Mouse (Mus musculus) naive thymus-derived CD4-positive, alpha-beta T cell, adult 2 months (primary cell): ENCODE data around the gene Crebbp.

ENCODE experiments used
- DNase-seq: peaks from one replicate; pipeline ENCODE4 v3.0.0-alpha.2; 2011; ENCODE audit warnings: low read depth

Gene Crebbp

DNA sequence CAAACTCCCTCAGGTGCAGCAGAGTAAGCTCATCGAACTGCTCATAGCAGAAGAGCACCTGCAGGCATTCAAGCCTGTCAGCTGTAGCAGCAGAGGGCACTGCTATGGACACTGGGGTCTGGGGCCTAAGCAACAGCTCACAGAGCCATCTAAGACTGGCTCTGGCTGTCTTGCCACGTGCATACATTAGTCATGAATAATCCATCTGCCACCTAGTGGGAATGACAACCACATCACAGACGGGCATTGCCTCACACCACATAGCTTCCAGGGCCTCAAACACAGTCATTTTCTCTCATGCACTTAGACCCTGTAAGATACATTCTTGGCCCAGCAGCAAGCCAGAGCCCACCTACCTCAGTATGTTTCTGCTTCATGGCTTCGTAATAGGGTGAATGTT, 168.3 kb downstream of the Crebbp start:
- DNase-seq = no peak

- no peak for DNase-seq
Observed at GRCm38 (mm10) chr16:4044093-4044492, 169.7 kb downstream of the Crebbp start.

DNA sequence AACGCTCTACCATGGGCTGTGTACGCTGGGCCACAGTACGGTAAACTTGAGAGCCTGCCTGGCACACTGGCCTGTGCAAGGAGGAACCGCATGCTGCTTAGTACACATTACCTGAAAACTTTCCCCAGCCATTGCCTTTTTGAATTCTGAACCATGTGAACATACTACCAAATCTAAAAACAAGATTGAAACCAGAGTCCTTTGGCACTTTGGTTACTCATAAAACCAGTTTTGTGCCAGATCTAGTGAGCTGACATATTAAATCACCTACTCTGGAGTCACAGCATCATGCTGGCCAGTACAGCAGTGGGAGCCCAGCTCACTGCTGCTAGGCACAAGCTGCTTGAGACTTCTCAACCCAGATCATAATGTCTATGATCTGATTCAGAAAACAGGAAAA, 172.2 kb downstream of the Crebbp start:
- DNase-seq = no peak

- no peak for DNase-seq
Observed at GRCm38 (mm10) chr16:4040206-4040605, 173.6 kb downstream of the Crebbp start.

DNA sequence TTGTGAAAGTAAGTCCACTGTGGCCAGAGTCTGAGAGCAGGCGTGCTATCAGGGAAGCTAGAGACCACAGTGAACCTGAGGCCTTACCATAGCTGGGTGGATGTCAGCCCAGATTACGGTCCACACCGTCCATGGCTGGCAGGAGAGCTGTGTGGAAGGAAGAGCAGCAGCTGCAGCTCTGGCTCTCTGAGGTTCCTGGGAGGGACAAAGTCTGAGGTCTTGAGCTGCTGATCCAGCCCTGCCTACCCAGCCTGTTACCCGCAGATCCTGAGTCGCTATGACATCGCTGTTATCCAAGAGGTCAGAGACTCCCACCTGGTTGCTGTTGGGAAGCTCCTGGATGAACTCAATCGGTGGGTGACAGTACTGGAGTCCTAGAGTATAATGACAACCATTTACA, 176.1 kb downstream of the Crebbp start:
- no peak for DNase-seq

- no peak for DNase-seq
Observed at GRCm38 (mm10) chr16:4036807-4037206, 177.0 kb downstream of the Crebbp start, which contains the start of gene Dnase1. Gene Dnase1 (plus strand): TSS chr16:4036942.

DNA sequence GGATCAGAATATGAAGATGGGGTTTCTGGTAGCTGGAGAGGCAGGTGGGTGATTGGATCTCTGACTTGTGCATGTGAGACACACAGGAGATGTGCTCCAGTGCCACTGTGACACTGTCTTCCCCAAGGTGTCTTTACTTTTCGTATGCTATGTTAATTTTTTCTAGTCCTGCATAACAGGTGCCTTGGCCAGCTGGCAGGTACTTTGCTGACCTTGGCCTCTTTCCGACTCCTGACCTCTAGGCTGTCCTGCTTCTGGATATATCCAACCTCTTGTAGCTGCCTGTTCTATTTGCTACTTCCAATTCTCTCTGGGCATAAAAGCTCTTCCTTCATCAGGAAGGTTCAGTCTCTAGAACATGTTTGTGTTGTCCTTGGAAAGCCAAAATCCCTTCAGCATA, 178.2 kb downstream of the Crebbp start:
- DNase-seq = no peak

GRCm38 (mm10) chr16:4034476-4034875, 179.3 kb downstream of the Crebbp start:
- DNase-seq = no peak

GRCm38 (mm10) chr16:4033971-4034370, 179.8 kb downstream of the Crebbp start:
- DNase-seq = no peak

DNA sequence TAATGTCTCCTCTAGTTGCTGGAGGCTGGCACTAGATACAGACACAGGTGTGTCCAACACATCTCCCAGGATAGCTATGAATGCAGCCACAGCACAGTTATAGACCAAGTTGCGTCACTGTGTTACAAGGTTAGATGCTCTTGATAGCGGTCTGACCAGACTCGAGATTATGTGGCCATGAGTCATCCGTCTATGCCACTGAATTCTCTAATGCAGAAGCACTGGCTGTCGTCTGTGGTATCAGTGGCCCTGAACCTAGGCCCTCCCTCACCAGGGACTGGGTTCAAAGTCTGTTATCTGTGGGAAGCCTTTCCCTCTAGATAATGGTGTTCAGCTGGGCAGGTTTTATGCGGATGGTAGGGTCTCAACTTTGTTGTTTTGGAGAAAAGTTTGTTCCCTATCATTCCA, 181.5 kb downstream of the Crebbp start:
- DNase-seq = no peak

DNA sequence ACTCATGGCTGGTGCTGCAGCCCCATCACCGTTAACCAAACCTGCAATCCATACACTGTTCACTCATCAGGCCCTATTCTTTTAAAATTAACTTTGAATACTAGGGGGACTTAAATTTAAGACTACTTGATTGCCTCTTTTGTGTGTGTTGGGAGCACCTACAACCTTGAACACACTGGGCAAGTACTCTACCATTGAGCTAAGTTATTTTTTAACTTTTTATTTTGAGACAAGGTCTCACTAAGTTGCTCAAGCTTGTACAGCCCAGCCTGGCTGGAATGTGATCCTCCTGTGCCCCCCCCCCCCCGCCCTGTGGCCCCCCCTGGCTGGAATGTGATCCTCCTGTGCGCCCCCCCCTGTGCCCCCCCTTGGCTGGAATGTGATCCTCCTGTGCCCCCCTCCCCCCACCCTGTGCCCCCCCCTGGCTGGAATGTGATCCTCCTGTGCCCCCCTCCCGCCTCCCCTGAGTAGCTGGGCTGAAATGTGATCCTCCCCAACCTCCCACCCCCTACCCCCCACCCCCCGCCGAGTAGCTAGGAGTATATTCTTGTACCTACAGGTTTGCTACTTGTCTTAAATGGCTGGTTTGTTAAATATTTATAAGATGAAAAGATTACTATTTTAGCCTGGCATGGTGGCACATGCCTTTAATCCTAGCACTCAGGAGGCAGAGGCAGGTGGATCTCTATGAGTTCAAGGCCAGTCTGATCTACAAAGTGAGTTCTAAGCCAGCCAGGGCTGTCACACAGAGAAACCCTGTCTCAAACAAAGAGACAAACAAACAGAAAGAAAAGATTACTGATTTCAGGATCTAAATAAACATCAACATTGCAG, 182.1 kb downstream of the Crebbp start:
- DNase-seq = no peak
